In the genomic region with DNA sequence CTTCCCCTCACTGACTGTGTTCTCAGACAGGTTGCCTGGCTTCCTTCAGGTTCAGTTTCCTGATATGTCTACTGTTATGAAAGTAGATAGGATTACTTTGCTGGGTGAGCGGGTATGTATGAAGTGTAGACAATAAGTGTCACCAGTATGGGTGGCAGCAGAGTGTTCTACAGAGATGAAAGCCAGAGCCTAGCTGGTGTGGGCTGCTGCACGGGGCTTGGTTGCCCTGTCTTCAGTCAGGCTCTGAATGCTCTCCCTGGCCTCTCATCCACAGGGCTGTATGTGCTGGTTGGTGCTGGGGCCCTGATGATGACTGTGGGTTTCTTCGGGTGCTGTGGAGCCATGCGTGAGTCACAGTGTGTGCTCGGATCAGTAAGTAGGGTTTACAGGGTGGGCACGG, we compare ENCODE assay signal across 26 mouse cellular contexts. TPM values are rescaled to one million over a fixed set of nuclear protein-coding genes. Genes with fewer than 3 reads are reported as not detected.
DNase-seq lines count a peak whose midpoint lies in the region; ATAC-seq and TF ChIP-seq lines count a peak whose summit lies in the region.
"Had no signal": no experiment of that assay in that cellular context is flagged by ENCODE, and none has a peak within 500 bp of the region (broad histone marks: within the 10 kb centered on the region; RNA-seq: fewer than 3 reads in every experiment).

No protein-coding gene starts in this region.

- 46% methylated on average over 6 of the region's 6 CpGs for WGBS in heart, embryonic 11.5 days (ENCODE audit: insufficient replicate concordance)
- 65% methylated on average over 6 of the region's 6 CpGs for WGBS in intestine, embryonic 14.5 days
- 67% methylated on average over 6 of the region's 6 CpGs for WGBS in intestine, embryonic 15.5 days
- 90% methylated on average over 6 of the region's 6 CpGs for WGBS in thymus, adult 2 months

- intact Hi-C loops in heart, postnatal 10 days (cut with DNase I) = loop anchor here (2.0 kb wide), 1 partner anchor 22 kb away; a partner anchor contains a TSS

- TF ChIP-seq CTCF in thymus, adult 2 months (IDR thresholded peaks at IDR 0.05; ENCODE audit: borderline replicate concordance, control insufficient read depth, extremely low read depth, insufficient read depth, low read length, poor library complexity) = no peak

- no peak; the same call in 1 of the 2 replicates for ATAC-seq in heart, embryonic 11.5 days (replicated peaks; ENCODE audit: insufficient number of reproducible peaks, low FRiP score, low TSS enrichment)
- ATAC-seq in intestine, embryonic 14.5 days (replicated peaks; ENCODE audit: low FRiP score, low TSS enrichment, low read depth) = no peak
- ATAC-seq in intestine, embryonic 15.5 days = no peak
- ATAC-seq: midbrain, embryonic 15.5 days had no signal

- no peaks in the 10 kb centered on the region for H3K9me3 ChIP-seq in heart, embryonic 11.5 days (replicated peaks; ENCODE audit: control insufficient read depth, low read length)
- no peaks in the 10 kb centered on the region for H3K9me3 ChIP-seq in intestine, embryonic 14.5 days (ENCODE audit: control insufficient read depth, low read length)
- H3K9me3 ChIP-seq in intestine, embryonic 15.5 days = no peaks in the 10 kb centered on the region
- H3K9me3 ChIP-seq: forebrain, embryonic 12.5 days; limb, embryonic 13.5 days; liver, embryonic 13.5 days; lung, embryonic 15.5 days; midbrain, embryonic 15.5 days; neural tube, embryonic 15.5 days had no signal

- peak overlapping the region; percentile 35; the same call in 1 of the 2 replicates for H3K9ac ChIP-seq in heart, embryonic 11.5 days (ENCODE audit: low read depth, low read length)
- H3K9ac ChIP-seq in intestine, embryonic 14.5 days (ENCODE audit: low read length) = no peak overlapping the region
- H3K9ac ChIP-seq in intestine, embryonic 15.5 days = no peak overlapping the region
- H3K9ac ChIP-seq: forebrain, embryonic 12.5 days; limb, embryonic 13.5 days; liver, embryonic 13.5 days; lung, embryonic 15.5 days; midbrain, embryonic 15.5 days; neural tube, embryonic 15.5 days had no signal

- H3K27ac ChIP-seq in heart, embryonic 11.5 days (ENCODE audit: low read depth, low read length) = peak overlapping the region; percentile 62
- H3K27ac ChIP-seq in intestine, embryonic 14.5 days (ENCODE audit: low read depth) = 0 out of 2 replicates have a peak overlapping the region, but pooled peaks have one; percentile 5
- H3K27ac ChIP-seq in intestine, embryonic 15.5 days = no peak overlapping the region
- peak overlapping the region; percentile 40 for H3K27ac ChIP-seq in thymus, adult 2 months (ENCODE audit: control insufficient read depth, insufficient read depth, low read length)
- H3K27ac ChIP-seq: forebrain, embryonic 12.5 days; limb, embryonic 13.5 days; liver, embryonic 13.5 days; midbrain, embryonic 15.5 days; neural tube, embryonic 15.5 days had no signal

- DNase-seq in heart, postnatal 10 days = no peak
- no peak for DNase-seq in intestine, embryonic 14.5 days (ENCODE audit: low spot score)
- no peak for DNase-seq in thymus, adult 2 months
- DNase-seq in thymus, postnatal 14 days = no peak
- DNase-seq in kidney, adult 8-10 months = no peak
- DNase-seq: cerebellum, adult 8-10 months; gastrocnemius, postnatal 14 days; kidney, postnatal 36 days; liver, embryonic 13.5 days; right cerebral cortex, postnatal 14 days; thymus, adult 18-20 months had no signal

- no peak for TF ChIP-seq POLR2A in thymus, adult 2 months (IDR thresholded peaks at IDR 0.05; ENCODE audit: control insufficient read depth, extremely low read depth, insufficient read depth, low read length, poor library complexity)

- H3K4me3 ChIP-seq in heart, embryonic 11.5 days (ENCODE audit: low read depth, low read length) = no peak overlapping the region
- H3K4me3 ChIP-seq in intestine, embryonic 14.5 days (ENCODE audit: low read depth, low read length) = no peak overlapping the region
- no peak overlapping the region for H3K4me3 ChIP-seq in intestine, embryonic 15.5 days (replicated peaks)
- H3K4me3 ChIP-seq in thymus, adult 2 months (ENCODE audit: control insufficient read depth, insufficient read depth, low read length) = no peak overlapping the region
- H3K4me3 ChIP-seq: forebrain, embryonic 12.5 days; limb, embryonic 13.5 days; liver, embryonic 13.5 days; lung, embryonic 15.5 days; midbrain, embryonic 15.5 days; neural tube, embryonic 15.5 days had no signal

- H3K4me2 ChIP-seq in heart, embryonic 11.5 days = no peak overlapping the region
- no peak overlapping the region for H3K4me2 ChIP-seq in intestine, embryonic 14.5 days (ENCODE audit: low read length)
- H3K4me2 ChIP-seq in intestine, embryonic 15.5 days (replicated peaks) = no peak overlapping the region
- H3K4me2 ChIP-seq: forebrain, embryonic 12.5 days; limb, embryonic 13.5 days; liver, embryonic 13.5 days; lung, embryonic 15.5 days; midbrain, embryonic 15.5 days; neural tube, embryonic 15.5 days had no signal

- H3K4me1 ChIP-seq in heart, embryonic 11.5 days (ENCODE audit: control insufficient read depth, insufficient read depth, low read length) = peaks cover 30% of the 10 kb centered on the region
- H3K4me1 ChIP-seq in intestine, embryonic 14.5 days (replicated peaks; ENCODE audit: control insufficient read depth, insufficient read depth, low read length) = 0 out of 2 replicates have a peak, but pooled peaks cover 3% of the 10 kb centered on the region
- peaks cover 12% of the 10 kb centered on the region; the same call in 1 of the 2 replicates for H3K4me1 ChIP-seq in intestine, embryonic 15.5 days (replicated peaks)
- peaks cover 24% of the 10 kb centered on the region for H3K4me1 ChIP-seq in thymus, adult 2 months (replicated peaks; ENCODE audit: control insufficient read depth, insufficient read depth, low read length)
- H3K4me1 ChIP-seq: forebrain, embryonic 12.5 days; midbrain, embryonic 15.5 days; neural tube, embryonic 15.5 days had no signal

- peaks cover 10% of the 10 kb centered on the region for H3K36me3 ChIP-seq in heart, embryonic 11.5 days (ENCODE audit: control insufficient read depth, insufficient read depth, low read length)
- H3K36me3 ChIP-seq in intestine, embryonic 14.5 days (ENCODE audit: control insufficient read depth, insufficient read depth, low read length) = peaks cover 29% of the 10 kb centered on the region
- H3K36me3 ChIP-seq in intestine, embryonic 15.5 days = 0 out of 2 replicates have a peak, but pooled peaks cover 2% of the 10 kb centered on the region
- H3K36me3 ChIP-seq in thymus, adult 2 months (ENCODE audit: control insufficient read depth, insufficient read depth, low read length) = peaks cover 23% of the 10 kb centered on the region
- H3K36me3 ChIP-seq: liver, embryonic 13.5 days; lung, embryonic 15.5 days had no signal

- H3K27me3 ChIP-seq in heart, embryonic 11.5 days (ENCODE audit: control insufficient read depth, insufficient read depth, low read length) = no peaks in the 10 kb centered on the region
- H3K27me3 ChIP-seq in intestine, embryonic 14.5 days (replicated peaks; ENCODE audit: control insufficient read depth, insufficient read depth, low read length) = no peaks in the 10 kb centered on the region
- no peaks in the 10 kb centered on the region for H3K27me3 ChIP-seq in intestine, embryonic 15.5 days (replicated peaks)
- no peaks in the 10 kb centered on the region for H3K27me3 ChIP-seq in thymus, adult 2 months (ENCODE audit: control insufficient read depth, insufficient read depth, low read length)
- H3K27me3 ChIP-seq: forebrain, embryonic 12.5 days; limb, embryonic 13.5 days; liver, embryonic 13.5 days; lung, embryonic 15.5 days; midbrain, embryonic 15.5 days; neural tube, embryonic 15.5 days had no signal

RNA-seq across cellular contexts. Expression of a gene that starts 22.7 kb away (rescaled TPM):
- polyA plus RNA-seq in heart, embryonic 11.5 days (2014; fragmentation: Nextera tagmentation; extraction: Ambion mirVana) = 34.3 and 40.9 TPM in 2 replicates
- total RNA-seq in heart, postnatal 10 days (2021) = 10 to 100 TPM; 30.9 to 31.9 TPM
- polyA plus RNA-seq in intestine, embryonic 14.5 days (2014; fragmentation: Nextera tagmentation; extraction: Ambion mirVana) = 24.1 and 25.1 TPM in 2 replicates
- 15.2 and 15.4 TPM in 2 replicates for polyA plus RNA-seq in intestine, embryonic 15.5 days (2015; fragmentation: Nextera tagmentation; extraction: Ambion mirVana)
- polyA plus RNA-seq in thymus, adult 2 months (2012; rRNA removed) = 6.1 and 7.5 TPM in 2 replicates

RNA-seq across cellular contexts. Expression of a gene that starts 25.5 kb away (rescaled TPM):
- polyA plus RNA-seq in heart, embryonic 11.5 days (2014; fragmentation: Nextera tagmentation; extraction: Ambion mirVana) = 0.13 and 0.17 TPM in 2 replicates
- total RNA-seq in heart, postnatal 10 days (2021) = not detected
- polyA plus RNA-seq in intestine, embryonic 14.5 days (2014; fragmentation: Nextera tagmentation; extraction: Ambion mirVana) = 0.16 and 0.19 TPM in 2 replicates
- 0.11 and 0.27 TPM in 2 replicates for polyA plus RNA-seq in intestine, embryonic 15.5 days (2015; fragmentation: Nextera tagmentation; extraction: Ambion mirVana)
- not detected in 2 replicates for polyA plus RNA-seq in thymus, adult 2 months (2012; rRNA removed)
- total RNA-seq: adrenal gland, adult 18-20 months; adrenal gland, postnatal 4 days; gastrocnemius, postnatal 14 days; layer of hippocampus, postnatal 10 days; left cerebral cortex, adult 8-10 months; megakaryocyte progenitor cell, adult 5-6 weeks had no signal
- polyA plus RNA-seq: kidney, embryonic 14.5 days; spleen, adult 2 months; urinary bladder, adult 2 months had no signal
